Mouse (Mus musculus) spleen, adult 2 months (tissue): ENCODE data around the gene Fmnl1. TPM values are rescaled to one million over a fixed set of nuclear protein-coding genes. Genes with fewer than 3 reads are reported as not detected.

ENCODE experiments used
- DNase-seq, 2 experiments: peaks; one replicate each; pipeline versions ENCODE4 v3.0.0 to v3.0.0-alpha.2; 2012 to 2021; ENCODE audit warnings: low spot score in 2 of 2, low read depth in 1 of 2
- H3K27ac ChIP-seq: fragments of 200-500 bp; 2 replicates; pipeline ENCODE4 v1.5.1; 2012; ENCODE audit warnings: low read length, inconsistent platforms; ENCODE audit not compliant: insufficient read depth
- H3K27me3 ChIP-seq: fragments of 200-500 bp; 2 replicates; pipeline ENCODE4 v1.6.1; 2012; ENCODE audit warnings: mild to moderate bottlenecking, moderate library complexity, low read length, inconsistent platforms; ENCODE audit not compliant: control insufficient read depth, insufficient read depth
- H3K36me3 ChIP-seq: fragments of 200-500 bp; 2 replicates; pipeline ENCODE4 v1.6.1; 2012; ENCODE audit warnings: mild to moderate bottlenecking, low read length, inconsistent platforms; ENCODE audit not compliant: control insufficient read depth, insufficient read depth
- H3K4me1 ChIP-seq: fragments of 200-500 bp; 2 replicates; pipeline ENCODE4 v1.6.1; 2011; ENCODE audit warnings: inconsistent platforms; ENCODE audit not compliant: control insufficient read depth, insufficient read depth, insufficient read length
- H3K4me3 ChIP-seq: fragments of 200-500 bp; 2 replicates; pipeline ENCODE4 v1.5.1; 2011; ENCODE audit warnings: mild to moderate bottlenecking, inconsistent platforms; ENCODE audit not compliant: insufficient read depth, insufficient read length; ENCODE audit errors: extremely low read depth
- CTCF ChIP-seq: fragments of 200-500 bp; IDR thresholded peaks from 2 replicates; pipeline ENCODE4 v1.5.1; 2011; ENCODE audit warnings: mild to moderate bottlenecking, inconsistent platforms; ENCODE audit not compliant: insufficient read depth, insufficient read length, insufficient replicate concordance; ENCODE audit errors: extremely low read depth
- POLR2A ChIP-seq: fragments of 200-500 bp; IDR thresholded peaks from 2 replicates; pipeline ENCODE4 v1.6.1; 2011; ENCODE audit warnings: low read depth, low read length, inconsistent platforms
- WGBS: fragments of 180-500 bp; shearing (Covaris S2); methylation state at CpG from one replicate; pipeline ENCODE4 v1.1.7; 2018; 5-methylcytosine and 5-hydroxymethylcytosine counted together
- polyA plus RNA-seq: library from polyadenylated mRNA; depleted of rRNA; stranded (reverse); fragments of >200 nt; gene quantifications from 2 replicates; pipeline ENCODE4 v1.2.3, GENCODE M21; 2012

Fmnl1 gene
- polyA plus RNA-seq, 1 experiment: 137 TPM

DNA sequence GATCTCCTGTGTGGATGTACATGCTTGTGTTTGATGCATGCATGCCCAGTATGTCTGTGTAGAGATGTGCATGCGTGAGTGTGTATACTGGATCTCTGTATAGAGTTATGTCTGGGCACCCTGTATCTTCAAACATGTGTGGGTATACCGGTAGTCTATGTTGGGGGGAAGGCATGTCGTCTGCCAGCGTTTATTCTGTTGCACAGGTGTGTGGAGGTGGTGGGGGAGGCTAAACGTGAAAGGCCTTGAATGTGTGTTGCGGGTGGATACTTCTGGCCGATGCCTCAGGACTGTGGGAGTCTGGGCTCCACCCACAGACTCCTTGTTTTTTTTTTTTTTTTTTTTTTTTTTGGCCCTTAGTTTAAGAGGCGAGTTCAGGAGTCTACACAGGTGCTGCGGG is 10.4 kb downstream of the Fmnl1 start:
- Histone ChIP-seq H3K36me3 (peaks cover 41% of the 10 kb centered on the region), H3K27me3 (no peaks in the 10 kb centered on the region), H3K4me1 (peaks cover 19% of the 10 kb centered on the region), H3K27ac (no peak overlapping the region), H3K4me3 (no peak overlapping the region)
- 87% methylated on average over 9 of the region's 9 CpGs for WGBS
- TF ChIP-seq CTCF: no peak
- no peak for TF ChIP-seq POLR2A
- no peak for DNase-seq

DNA sequence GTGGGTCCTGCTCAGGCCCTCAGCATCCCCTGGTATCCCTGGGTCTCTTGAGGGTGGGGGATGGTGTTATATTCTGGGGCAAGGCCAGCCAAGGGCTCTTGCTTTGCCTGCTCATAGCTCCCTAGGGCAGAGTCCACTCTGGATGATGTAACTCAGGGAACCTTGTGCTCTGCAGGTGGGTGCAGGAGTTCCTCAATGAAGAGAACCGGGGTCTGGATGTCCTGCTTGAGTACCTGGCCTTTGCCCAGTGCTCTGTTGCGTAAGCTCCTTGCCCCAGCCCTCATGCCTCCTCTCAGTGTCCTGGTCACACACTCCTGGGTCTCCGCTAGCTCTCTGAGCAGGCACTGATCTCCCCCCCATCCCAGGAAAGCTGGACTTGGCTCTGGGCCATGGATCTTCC is 11.0 kb downstream of the Fmnl1 start:
- Histone ChIP-seq H3K27ac (no peak overlapping the region), H3K4me3 (no peak overlapping the region), H3K4me1 (peaks cover 14% of the 10 kb centered on the region), H3K27me3 (no peaks in the 10 kb centered on the region), H3K36me3 (peaks cover 45% of the 10 kb centered on the region)
- TF ChIP-seq POLR2A: no peak
- TF ChIP-seq CTCF: no peak
- no peak for DNase-seq
- WGBS: 88% methylated on average over 3 of the region's 3 CpGs

DNA sequence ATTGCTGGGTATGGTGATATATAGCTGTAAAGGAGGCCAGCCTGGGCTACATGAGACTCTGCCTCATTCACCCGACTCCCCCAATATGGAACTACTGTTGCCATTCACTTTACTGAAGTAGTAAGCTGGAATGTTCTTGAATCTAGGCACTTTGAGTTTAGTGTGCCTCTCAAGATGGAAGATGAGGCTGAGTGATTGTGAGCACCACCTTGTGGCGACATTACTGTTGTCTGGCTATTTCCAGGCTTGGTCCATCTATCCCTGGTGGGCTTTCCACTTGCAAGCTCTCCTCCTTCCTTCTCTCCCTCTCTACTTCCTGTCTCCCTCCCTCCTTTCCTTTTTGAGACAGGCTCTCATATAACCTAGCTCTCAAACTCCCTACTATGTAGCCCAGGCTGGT is 14.0 kb downstream of the Fmnl1 start:
- peak; percentile 49; the same call in 1 of the 2 replicates for TF ChIP-seq CTCF
- no peak for TF ChIP-seq POLR2A
- WGBS: 68% methylated on average over 2 of the region's 2 CpGs
- no peak overlapping the region for H3K4me3 ChIP-seq
- peak; percentile 42 to 59 for DNase-seq
- H3K27me3 ChIP-seq: no peaks in the 10 kb centered on the region
- peaks cover 56% of the 10 kb centered on the region for H3K36me3 ChIP-seq
- no peak overlapping the region for H3K27ac ChIP-seq
- no peaks in the 10 kb centered on the region for H3K4me1 ChIP-seq

GRCm38 (mm10) chr11:103192230-103192955 is 21.5 kb downstream of the Fmnl1 start:
- Histone ChIP-seq H3K4me3 (no peak overlapping the region), H3K4me1 (no peaks in the 10 kb centered on the region), H3K27ac (no peak overlapping the region), H3K27me3 (no peaks in the 10 kb centered on the region), H3K36me3 (peaks cover 84% of the 10 kb centered on the region)
- no peak for DNase-seq
- 93% methylated on average over 28 of the region's 28 CpGs for WGBS
- no peak for TF ChIP-seq CTCF
- TF ChIP-seq POLR2A: no peak

- H3K27ac ChIP-seq: no peak overlapping the region
- no peak overlapping the region for H3K4me3 ChIP-seq
- no peaks in the 10 kb centered on the region for H3K4me1 ChIP-seq
- TF ChIP-seq POLR2A: no peak
- TF ChIP-seq CTCF: no peak
- WGBS: 86% methylated on average over 44 of the region's 44 CpGs
- H3K27me3 ChIP-seq: no peaks in the 10 kb centered on the region
- H3K36me3 ChIP-seq: peaks cover 86% of the 10 kb centered on the region
- no peak for DNase-seq
Measured at GRCm38 (mm10) chr11:103192956-103193824, 22.3 kb downstream of the Fmnl1 start.

DNA sequence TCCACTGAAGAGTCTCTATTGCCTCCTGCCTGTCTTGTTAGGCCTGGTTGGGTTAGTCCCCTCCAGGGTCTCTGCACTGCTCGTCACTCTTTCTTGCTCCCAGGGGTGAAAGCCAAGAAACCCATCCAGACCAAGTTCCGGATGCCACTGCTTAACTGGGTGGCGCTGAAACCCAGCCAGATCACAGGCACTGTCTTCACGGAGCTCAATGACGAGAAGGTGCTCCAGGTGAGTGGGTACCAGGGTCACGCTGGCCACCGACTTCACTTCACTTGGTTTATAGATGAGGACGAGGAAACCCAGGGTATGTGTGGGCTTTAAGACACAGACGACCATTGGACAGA is 22.9 kb downstream of the Fmnl1 start:
- DNase-seq: no peak
- H3K4me1 ChIP-seq: no peaks in the 10 kb centered on the region
- no peaks in the 10 kb centered on the region for H3K27me3 ChIP-seq
- no peak overlapping the region for H3K4me3 ChIP-seq
- H3K27ac ChIP-seq: no peak overlapping the region
- 92% methylated on average over 9 of the region's 9 CpGs for WGBS
- H3K36me3 ChIP-seq: peaks cover 89% of the 10 kb centered on the region
- TF ChIP-seq CTCF: no peak
- TF ChIP-seq POLR2A: no peak
